Mouse (Mus musculus) CH12.LX (cell line): ENCODE data around the gene Gabrr1.
"Not testable (repeated sequence)": the region's sequence is repeated elsewhere in the genome, so short reads cannot be mapped to it uniquely, and the experiment has no call there.

Source experiments
- CHD1 ChIP-seq: IDR thresholded peaks from 2 replicates; pipeline ENCODE4 v1.6.1; 2012; ENCODE audit warnings: low read depth, low read length, improper control_type of control experiment, inconsistent platforms
- CTCF ChIP-seq, 2 experiments: IDR thresholded peaks in 1 of 2; conservative IDR thresholded peaks in 1 of 2; 2 replicates each; pipeline ENCODE4 v1.5.1; 2011 to 2012; ENCODE audit warnings: low read depth in 2 of 2, low read length in 2 of 2, improper control_type of control experiment in 1 of 2, inconsistent platforms in 1 of 2, mild to moderate bottlenecking in 1 of 2, moderate library complexity in 1 of 2
- EP300 ChIP-seq: IDR thresholded peaks from 2 replicates; pipeline ENCODE4 v1.6.1; 2011; ENCODE audit warnings: low read length, improper control_type of control experiment
- HCFC1 ChIP-seq: IDR thresholded peaks from 2 replicates; pipeline ENCODE4 v1.6.1; 2012; ENCODE audit warnings: low read depth, mild to moderate bottlenecking, inconsistent platforms, low read length, improper control_type of control experiment
- IRF4 ChIP-seq: IDR thresholded peaks from 2 replicates; pipeline ENCODE4 v1.6.1; 2014; ENCODE audit warnings: low read depth, mild to moderate bottlenecking, inconsistent platforms, low read length, improper control_type of control experiment
- JUND ChIP-seq: conservative IDR thresholded peaks from 2 replicates; pipeline ENCODE4 v1.6.1; 2011; ENCODE audit warnings: low read depth, low read length, improper control_type of control experiment
- MAFK ChIP-seq: IDR thresholded peaks from 2 replicates; pipeline ENCODE4 v1.6.1; 2011; ENCODE audit warnings: low read length, improper control_type of control experiment; ENCODE audit not compliant: insufficient replicate concordance
- MAX ChIP-seq: IDR thresholded peaks from 2 replicates; pipeline ENCODE4 v1.6.1; 2011; ENCODE audit warnings: low read length, improper control_type of control experiment
- MEF2A ChIP-seq: IDR thresholded peaks from 2 replicates; pipeline ENCODE4 v1.6.1; 2014; ENCODE audit warnings: low read depth, mild to moderate bottlenecking, inconsistent platforms, low read length, improper control_type of control experiment, borderline replicate concordance
- POLR2A ChIP-seq: IDR thresholded peaks from 2 replicates; pipeline ENCODE4 v1.6.1; 2011; ENCODE audit warnings: low read depth, mild to moderate bottlenecking, improper control_type of control experiment, low read length
- TCF12 ChIP-seq: IDR thresholded peaks from 2 replicates; pipeline ENCODE4 v1.6.1; 2014; ENCODE audit warnings: low read depth, mild to moderate bottlenecking, inconsistent platforms, low read length, improper control_type of control experiment
- USF1 ChIP-seq: IDR thresholded peaks from 2 replicates; pipeline ENCODE4 v1.6.1; 2014; ENCODE audit warnings: low read depth, mild to moderate bottlenecking, inconsistent platforms, low read length, improper control_type of control experiment

GRCm38 (mm10) chr4:33119118-33119517 is 13.2 kb upstream of the Gabrr1 start:
- not testable (repeated sequence) for TF ChIP-seq MAFK, POLR2A, MEF2A, TCF12, CHD1, MAX, EP300, USF1, HCFC1, IRF4
- TF ChIP-seq CTCF (conservative IDR thresholded peaks at IDR 0.05 in 1 of 2, IDR thresholded peaks at IDR 0.05 in 1 of 2; ENCODE audit: low read depth in 2 of 2, low read length in 2 of 2) (peak; percentile 26 to 85; a peak in 3 of 4 replicates), JUND (0 out of 2 replicates have a peak, but pooled peaks have one; percentile 15)
